Mouse (Mus musculus) heart, postnatal 14 days (tissue): ENCODE results near the gene Rgsl1. TPM values are rescaled to one million over a fixed set of nuclear protein-coding genes. Genes with fewer than 3 reads are reported as not detected.
A peak's percentile ranks its signal among the peaks of the same experiment; 100 is the strongest.

Source experiments
- DNase-seq, 2 experiments: peaks; one replicate each; pipeline ENCODE4 v3.0.0; 2021 to 2022
- intact Hi-C: fragments of 180-260 bp; cut with DNase I; formaldehyde crosslinking; loops from one replicate; pipeline ENCODE4 v1.15.1; 2025
- total RNA-seq, 2 experiments: library from RNA; stranded (reverse); gene quantifications; 2 replicates each; pipeline ENCODE4 v1.2.3; 2021

Gene Rgsl1
- total RNA-seq, 2 experiments from 2014 or later = not detected

- DNase-seq = peak; percentile 83 to 89
- intact Hi-C loops = loop anchor here (1.0 kb wide), 1 partner anchor 183 kb away; no protein-coding TSS in a partner anchor
Observed at GRCm38 (mm10) chr1:153742374-153743155, 101.4 kb downstream of the Rgsl1 start.

- intact Hi-C loops = loop anchor here (1.0 kb wide), 1 partner anchor 182 kb away; no protein-coding TSS in a partner anchor
- no peak for DNase-seq
Observed at GRCm38 (mm10) chr1:153741551-153742316, 102.2 kb downstream of the Rgsl1 start.

- DNase-seq = no peak
- intact Hi-C loops = no loop called here
Observed at GRCm38 (mm10) chr1:153740775-153741400, 103.1 kb downstream of the Rgsl1 start.

- intact Hi-C loops = no loop called here
- DNase-seq = peak; percentile 84 to 85
Observed at GRCm38 (mm10) chr1:153740145-153740544, 103.8 kb downstream of the Rgsl1 start, which contains the start of gene Rgs16. Gene Rgs16 (plus strand): TSS chr1:153740349.

GRCm38 (mm10) chr1:153739437-153740015, 104.4 kb downstream of the Rgsl1 start:
- intact Hi-C loops = loop anchor here (5.0 kb wide), 1 partner anchor 57 kb away; no protein-coding TSS in a partner anchor
- DNase-seq = no peak

GRCm38 (mm10) chr1:153737101-153738085, 106.5 kb downstream of the Rgsl1 start:
- DNase-seq = no peak
- intact Hi-C loops = loop anchor here (5.0 kb wide), 1 partner anchor 55 kb away; no protein-coding TSS in a partner anchor

- intact Hi-C loops = loop anchor here (5.0 kb wide), 1 partner anchor 54 kb away; no protein-coding TSS in a partner anchor
- no peak for DNase-seq
Observed at GRCm38 (mm10) chr1:153736096-153736495, 107.8 kb downstream of the Rgsl1 start.

GRCm38 (mm10) chr1:153734866-153735265, 109.1 kb downstream of the Rgsl1 start:
- no peak for DNase-seq
- intact Hi-C loops = loop anchor here (5.0 kb wide), 1 partner anchor 53 kb away; no protein-coding TSS in a partner anchor

- intact Hi-C loops = no loop called here
- DNase-seq = no peak
Observed at GRCm38 (mm10) chr1:153733181-153733580, 110.8 kb downstream of the Rgsl1 start.

- intact Hi-C loops = no loop called here
- peak; percentile 61 to 72 for DNase-seq
Observed at GRCm38 (mm10) chr1:153730671-153731070, 113.3 kb downstream of the Rgsl1 start.

GRCm38 (mm10) chr1:153729806-153730205, 114.1 kb downstream of the Rgsl1 start:
- intact Hi-C loops = no loop called here
- no peak for DNase-seq

Other genes with a start within 250 kb of the Rgsl1 start
- not detected for gene Rgs8, start 191.1 kb downstream of the Rgsl1 start, total RNA-seq
- gene Rgs16, start 103.8 kb downstream of the Rgsl1 start, total RNA-seq = 1 to 10 TPM; 1.2 to 2.1 TPM
- 1 to 10 TPM; 6.9 to 7.5 TPM for gene Rnasel, start 94.7 kb downstream of the Rgsl1 start, total RNA-seq
- not detected for gene Teddm1b, start 30.2 kb upstream of the Rgsl1 start, total RNA-seq
- not detected for gene Teddm1a, start 47.6 kb upstream of the Rgsl1 start, total RNA-seq
- 100 to 1,000 TPM; 341 to 414 TPM for gene Glul, start 55.8 kb upstream of the Rgsl1 start, total RNA-seq
- gene Teddm2, start 56.1 kb upstream of the Rgsl1 start, total RNA-seq = under 1 TPM; 0.56 to 0.86 TPM